Mouse (Mus musculus): ENCODE measurements around the gene S1pr1. TPM values are rescaled to one million over a fixed set of nuclear protein-coding genes. Genes with fewer than 3 reads are reported as not detected.

Gene S1pr1
- polyA plus RNA-seq, 1 experiment: 58.0 TPM

DNA sequence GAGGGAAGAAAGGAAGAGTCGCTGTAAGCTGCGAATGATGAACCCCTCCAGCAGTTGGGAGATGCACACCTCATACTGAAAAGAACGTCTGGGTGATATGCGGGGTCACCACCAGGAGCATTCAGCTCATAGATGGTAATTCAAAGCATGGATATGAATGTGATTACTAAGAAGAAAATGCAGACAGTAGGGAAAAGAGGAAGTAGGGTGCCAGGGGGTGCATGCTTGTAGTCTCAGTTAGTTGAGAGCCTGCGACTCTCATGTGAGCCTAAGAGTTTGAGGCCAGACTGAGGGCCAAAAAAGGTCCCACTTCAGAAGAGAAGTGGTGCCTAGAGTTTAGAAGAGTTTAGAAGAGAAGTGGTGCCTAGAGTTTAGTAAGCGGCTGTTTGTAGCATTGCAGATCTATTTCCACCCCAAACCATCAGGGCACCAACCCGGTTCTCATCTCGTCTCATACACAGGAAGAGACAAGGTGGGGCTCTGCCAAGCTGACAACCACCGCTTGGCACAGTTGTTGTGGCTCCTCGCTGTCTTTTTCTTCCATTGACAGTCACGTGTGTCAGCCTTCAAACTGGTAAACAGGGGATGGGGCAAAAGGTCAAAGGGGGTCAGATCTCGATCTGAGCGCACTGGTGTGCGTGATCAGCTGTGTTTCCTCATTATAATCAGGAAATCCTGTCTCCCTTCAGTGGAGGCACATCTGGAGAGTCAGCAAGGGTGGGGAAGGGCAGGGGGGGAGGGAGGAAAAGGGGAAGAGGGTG is 32.4 kb downstream of the S1pr1 start:
- TF ChIP-seq CTCF (IDR thresholded peaks at IDR 0.05; ENCODE audit: low read depth, low read length): no peak
- no peak for TF ChIP-seq POLR2A (IDR thresholded peaks at IDR 0.05; ENCODE audit: borderline replicate concordance, low read depth, low read length)
- H3K4me1 ChIP-seq (ENCODE audit: control insufficient read depth, insufficient read depth, low read length): peaks cover 39% of the 10 kb centered on the region
- H3K27ac ChIP-seq (ENCODE audit: insufficient read depth, low read depth, low read length): peak overlapping the region; percentile 100
- H3K4me3 ChIP-seq (ENCODE audit: insufficient read depth, low read length): peak overlapping the region; percentile 38

DNA sequence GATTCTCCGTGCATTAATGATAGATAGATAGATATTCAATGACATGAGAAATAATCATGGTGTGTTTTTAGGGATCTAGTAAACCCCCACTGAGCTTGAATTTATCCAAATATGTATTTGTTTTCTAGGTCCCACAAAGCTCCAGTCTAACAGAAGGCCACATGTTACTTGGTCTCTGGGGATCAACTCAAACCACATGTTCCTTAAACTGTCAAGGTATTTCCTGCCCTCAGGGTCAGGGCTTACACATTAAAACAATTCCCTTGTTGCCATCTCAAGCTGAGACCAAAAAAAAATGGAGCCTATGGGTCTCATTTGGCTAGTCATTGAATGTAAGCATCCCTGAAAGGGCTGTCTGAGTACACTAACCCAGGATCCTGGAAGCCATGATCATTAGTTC is 33.7 kb downstream of the S1pr1 start:
- Histone ChIP-seq H3K27ac (ENCODE audit: insufficient read depth, low read depth, low read length) (no peak overlapping the region), H3K4me1 (ENCODE audit: control insufficient read depth, insufficient read depth, low read length) (peaks cover 32% of the 10 kb centered on the region), H3K4me3 (ENCODE audit: insufficient read depth, low read length) (no peak overlapping the region)
- TF ChIP-seq CTCF (IDR thresholded peaks at IDR 0.05; ENCODE audit: low read depth, low read length) (no peak), POLR2A (IDR thresholded peaks at IDR 0.05; ENCODE audit: borderline replicate concordance, low read depth, low read length) (no peak)

DNA sequence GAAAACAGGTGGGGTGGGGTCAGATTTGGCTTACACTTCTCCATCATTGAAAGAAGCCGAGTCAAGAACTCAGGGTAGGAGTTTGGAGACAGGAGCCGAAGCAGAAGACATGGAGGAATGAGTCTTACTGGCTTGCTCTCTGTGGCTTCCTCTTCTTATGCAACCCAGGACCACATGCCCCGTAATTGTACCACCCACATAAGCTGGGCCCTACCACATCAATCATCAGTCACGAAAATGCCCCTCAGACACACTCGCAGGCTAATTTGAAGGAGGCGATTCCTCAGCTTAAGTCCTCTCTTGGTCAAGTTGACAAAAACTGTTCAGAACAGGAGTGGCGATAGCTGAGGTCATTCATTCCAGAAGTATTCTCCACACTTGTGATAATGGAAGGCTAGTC is 35.9 kb downstream of the S1pr1 start:
- Histone ChIP-seq H3K4me3 (ENCODE audit: insufficient read depth, low read length) (no peak overlapping the region), H3K4me1 (ENCODE audit: control insufficient read depth, insufficient read depth, low read length) (peaks cover 30% of the 10 kb centered on the region), H3K27ac (ENCODE audit: insufficient read depth, low read depth, low read length) (no peak overlapping the region)
- no peak for TF ChIP-seq POLR2A (IDR thresholded peaks at IDR 0.05; ENCODE audit: borderline replicate concordance, low read depth, low read length)
- no peak for TF ChIP-seq CTCF (IDR thresholded peaks at IDR 0.05; ENCODE audit: low read depth, low read length)

DNA sequence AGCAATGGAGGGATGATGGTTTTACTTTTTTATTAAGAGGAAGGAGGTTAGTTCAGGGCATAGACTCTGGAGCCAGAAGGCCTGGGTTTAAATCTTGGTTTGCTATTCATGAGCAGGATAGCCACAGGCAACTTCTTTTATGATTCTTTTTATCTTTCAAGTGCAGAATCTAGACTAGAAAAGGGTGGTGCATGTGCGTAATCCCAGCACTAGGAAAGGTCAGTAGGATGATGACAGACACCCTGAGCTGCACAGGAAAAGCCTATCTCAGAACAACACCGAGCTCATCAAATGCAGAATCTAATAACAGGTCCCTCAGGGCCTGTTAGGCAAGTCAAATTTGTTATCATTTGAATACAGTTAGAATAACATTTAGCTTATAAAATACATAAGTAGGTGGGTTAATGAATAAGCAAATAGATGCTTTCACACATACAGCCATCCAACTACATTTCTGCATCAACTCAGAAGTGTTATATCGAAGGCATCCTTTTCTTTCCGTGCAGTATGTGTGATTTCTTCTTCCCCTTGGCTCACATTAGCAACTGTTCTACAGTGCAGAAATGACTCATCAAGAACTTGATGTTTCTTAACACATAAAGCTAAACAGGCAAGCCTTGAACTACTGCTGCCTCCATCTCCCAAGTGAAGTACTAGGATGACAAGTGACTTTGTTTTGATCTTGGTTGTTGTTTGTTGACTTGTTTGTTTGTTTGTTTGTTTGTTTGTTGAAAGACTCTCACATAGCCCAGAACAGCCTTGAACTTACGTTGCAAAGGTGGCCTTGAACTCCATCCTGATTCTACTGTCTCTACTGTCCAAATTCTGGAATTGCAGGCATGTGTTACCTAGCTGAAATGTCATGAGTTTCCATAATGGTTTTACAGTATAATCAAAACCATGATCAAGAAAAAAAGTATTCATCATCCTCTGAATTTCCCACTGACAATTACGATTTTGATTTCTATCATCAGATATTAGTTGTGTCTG is 39.0 kb downstream of the S1pr1 start:
- no peak overlapping the region for H3K27ac ChIP-seq (ENCODE audit: insufficient read depth, low read depth, low read length)
- H3K4me1 ChIP-seq (ENCODE audit: control insufficient read depth, insufficient read depth, low read length): peaks cover 19% of the 10 kb centered on the region
- H3K4me3 ChIP-seq (ENCODE audit: insufficient read depth, low read length): no peak overlapping the region
- TF ChIP-seq CTCF (IDR thresholded peaks at IDR 0.05; ENCODE audit: low read depth, low read length): no peak
- no peak for TF ChIP-seq POLR2A (IDR thresholded peaks at IDR 0.05; ENCODE audit: borderline replicate concordance, low read depth, low read length)

DNA sequence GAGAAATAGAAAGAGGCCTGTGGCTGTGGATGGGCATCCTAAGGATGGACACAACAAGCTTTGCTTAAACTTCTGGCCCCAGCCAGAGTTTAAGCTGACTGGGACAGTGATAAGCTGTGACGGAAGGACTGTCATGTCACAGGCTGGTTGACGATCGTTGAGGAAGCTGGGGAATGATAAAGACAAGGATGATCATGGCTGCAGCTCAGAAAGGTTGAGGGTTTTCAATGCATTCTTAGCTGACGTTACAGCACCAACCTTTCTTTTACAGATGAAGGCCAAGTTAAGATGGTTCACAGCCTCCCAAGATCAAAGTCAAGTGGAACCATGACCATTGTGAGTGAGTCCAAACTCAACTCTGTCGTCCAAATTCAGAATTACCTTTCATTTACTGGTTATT is 40.2 kb downstream of the S1pr1 start:
- TF ChIP-seq CTCF (IDR thresholded peaks at IDR 0.05; ENCODE audit: low read depth, low read length) (no peak), POLR2A (IDR thresholded peaks at IDR 0.05; ENCODE audit: borderline replicate concordance, low read depth, low read length) (no peak)
- Histone ChIP-seq H3K4me1 (ENCODE audit: control insufficient read depth, insufficient read depth, low read length) (peaks cover 19% of the 10 kb centered on the region), H3K27ac (ENCODE audit: insufficient read depth, low read depth, low read length) (no peak overlapping the region), H3K4me3 (ENCODE audit: insufficient read depth, low read length) (no peak overlapping the region)

DNA sequence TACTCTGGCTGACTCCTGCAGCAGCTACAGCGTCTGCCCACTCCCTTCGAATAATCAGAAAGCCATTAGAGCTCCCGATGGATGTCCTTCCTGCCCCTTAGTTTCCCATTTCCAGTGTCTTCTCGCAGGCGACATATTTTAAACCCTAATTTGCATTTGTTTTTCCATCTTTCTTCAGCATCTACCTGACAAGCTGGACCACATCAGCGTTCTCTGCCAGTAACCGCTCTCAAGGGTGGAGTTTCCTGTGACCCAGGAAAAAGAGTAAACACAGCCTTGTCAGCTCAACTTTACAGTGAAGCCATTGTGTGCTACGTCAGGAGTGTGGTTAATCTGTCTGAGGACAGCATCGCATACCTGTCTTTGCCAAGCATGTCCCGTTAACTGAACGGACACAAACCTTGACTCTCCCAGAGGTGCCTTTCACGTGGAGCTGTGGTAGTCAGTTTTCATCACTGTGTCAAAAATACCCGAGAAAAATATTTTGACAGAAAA is 41.2 kb downstream of the S1pr1 start:
- no peak overlapping the region for H3K4me3 ChIP-seq (ENCODE audit: insufficient read depth, low read length)
- H3K27ac ChIP-seq (ENCODE audit: insufficient read depth, low read depth, low read length): no peak overlapping the region
- TF ChIP-seq CTCF (IDR thresholded peaks at IDR 0.05; ENCODE audit: low read depth, low read length): no peak
- no peak for TF ChIP-seq POLR2A (IDR thresholded peaks at IDR 0.05; ENCODE audit: borderline replicate concordance, low read depth, low read length)
- peaks cover 18% of the 10 kb centered on the region for H3K4me1 ChIP-seq (ENCODE audit: control insufficient read depth, insufficient read depth, low read length)

DNA sequence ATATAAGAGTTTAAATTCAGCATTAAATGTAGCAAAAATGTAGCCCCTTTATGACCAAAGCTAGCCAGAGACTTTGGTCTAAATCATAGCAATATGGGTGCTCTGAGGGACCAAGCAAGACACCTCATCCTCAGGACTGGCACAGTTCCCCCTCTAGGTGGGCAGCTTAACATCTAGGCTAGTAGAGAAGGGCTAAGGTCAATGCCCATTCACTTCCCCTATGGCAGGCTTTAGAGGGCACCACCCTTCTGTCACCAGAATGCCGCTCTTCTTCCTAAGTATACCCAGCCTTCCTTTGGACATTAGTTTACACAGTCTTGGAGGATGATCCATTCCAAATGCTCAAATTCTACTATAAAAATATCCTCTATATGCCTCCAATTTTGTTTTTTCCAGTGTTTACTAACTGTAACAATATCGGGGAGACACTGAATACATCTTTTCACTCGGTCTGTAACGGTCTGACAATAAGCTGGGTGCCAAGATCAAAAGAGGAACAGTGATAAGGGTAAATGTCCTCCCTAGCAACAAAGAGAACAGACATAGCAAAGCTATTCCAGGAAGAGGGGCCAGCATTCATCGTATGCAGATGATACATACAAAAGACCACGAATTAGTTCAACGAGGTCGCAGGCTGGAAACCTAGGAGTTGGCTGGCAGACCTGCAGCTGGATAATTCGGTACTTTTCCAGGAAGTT is 41.8 kb downstream of the S1pr1 start:
- TF ChIP-seq CTCF (IDR thresholded peaks at IDR 0.05; ENCODE audit: low read depth, low read length) (no peak), POLR2A (IDR thresholded peaks at IDR 0.05; ENCODE audit: borderline replicate concordance, low read depth, low read length) (no peak)
- Histone ChIP-seq H3K4me3 (ENCODE audit: insufficient read depth, low read length) (no peak overlapping the region), H3K4me1 (ENCODE audit: control insufficient read depth, insufficient read depth, low read length) (peaks cover 18% of the 10 kb centered on the region), H3K27ac (ENCODE audit: insufficient read depth, low read depth, low read length) (no peak overlapping the region)

DNA sequence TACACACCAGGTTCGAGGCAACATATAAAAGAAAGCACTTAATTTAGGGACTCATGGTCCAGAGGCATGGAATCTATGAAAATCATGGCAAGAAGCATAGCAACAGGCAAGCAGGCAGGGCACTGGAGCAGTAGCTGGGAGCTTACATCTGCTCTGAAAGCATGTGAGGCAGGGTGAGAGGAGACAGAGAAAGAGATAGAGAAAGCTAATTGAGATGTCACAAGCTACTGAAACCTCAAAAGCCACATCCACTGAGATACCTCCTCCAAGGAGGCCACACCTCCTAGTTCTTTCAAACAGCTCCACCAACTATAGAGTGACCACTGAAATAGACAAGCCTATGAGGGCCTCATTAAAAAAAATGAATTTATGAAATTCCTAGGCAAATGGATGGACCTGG is 45.6 kb downstream of the S1pr1 start:
- TF ChIP-seq POLR2A (IDR thresholded peaks at IDR 0.05; ENCODE audit: borderline replicate concordance, low read depth, low read length) (no peak), CTCF (IDR thresholded peaks at IDR 0.05; ENCODE audit: low read depth, low read length) (no peak)
- Histone ChIP-seq H3K4me3 (ENCODE audit: insufficient read depth, low read length) (no peak overlapping the region), H3K4me1 (ENCODE audit: control insufficient read depth, insufficient read depth, low read length) (peaks cover 12% of the 10 kb centered on the region), H3K27ac (ENCODE audit: insufficient read depth, low read depth, low read length) (no peak overlapping the region)

DNA sequence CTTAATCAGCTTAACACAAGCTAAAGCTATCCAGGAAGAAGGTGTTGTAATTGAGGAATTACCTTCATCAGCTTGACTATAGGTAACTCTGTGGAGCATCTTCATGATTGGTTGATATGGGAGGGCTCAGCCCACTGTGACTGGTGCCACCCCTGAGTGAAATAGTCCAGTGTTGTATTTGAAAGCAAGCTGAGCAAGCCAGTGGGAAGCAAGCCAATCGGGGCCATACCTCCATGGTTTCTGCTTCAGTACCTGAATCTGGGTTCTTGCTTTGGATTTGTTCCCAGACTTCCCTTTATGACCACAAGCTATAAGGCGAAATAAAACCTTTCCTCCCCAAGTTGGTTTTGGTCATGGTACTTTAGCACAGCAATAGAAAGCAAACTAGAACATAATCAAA is 47.7 kb downstream of the S1pr1 start:
- Histone ChIP-seq H3K4me3 (ENCODE audit: insufficient read depth, low read length) (no peak overlapping the region), H3K4me1 (ENCODE audit: control insufficient read depth, insufficient read depth, low read length) (peaks cover 7% of the 10 kb centered on the region), H3K27ac (ENCODE audit: insufficient read depth, low read depth, low read length) (no peak overlapping the region)
- no peak for TF ChIP-seq CTCF (IDR thresholded peaks at IDR 0.05; ENCODE audit: low read depth, low read length)
- TF ChIP-seq POLR2A (IDR thresholded peaks at IDR 0.05; ENCODE audit: borderline replicate concordance, low read depth, low read length): no peak
